Mouse (Mus musculus) midbrain, postnatal 0 days (tissue): ENCODE data around the gene Tmub2. TPM values are rescaled to one million over a fixed set of nuclear protein-coding genes. Genes with fewer than 3 reads are reported as not detected.
A peak's percentile ranks its signal among the peaks of the same experiment; 100 is the strongest.

ENCODE experiments used
- ATAC-seq: fragments of 200-750 bp; cut with Nextera tagmentation; 2 replicates; pipeline ENCODE4 v1.8.0; 2017; ENCODE audit warnings: moderate number of reproducible peaks, mild to moderate bottlenecking, moderate TSS enrichment, moderate library complexity; ENCODE audit not compliant: low FRiP score
- DNase-seq: peaks from one replicate; pipeline ENCODE4 v3.0.0-alpha.2; 2015; ENCODE audit warnings: low spot score
- H3K27ac ChIP-seq: fragments of 300-500 bp; sonication (generic); 2 replicates; pipeline ENCODE4 v1.5.1; 2014; ENCODE audit warnings: low read depth, mild to moderate bottlenecking, low read length, mixed read lengths
- H3K27me3 ChIP-seq: fragments of 300-500 bp; sonication (generic); 2 replicates; pipeline ENCODE4 v1.6.1; 2014; ENCODE audit warnings: low read length, control low read depth, mixed read lengths; ENCODE audit not compliant: insufficient read depth
- H3K36me3 ChIP-seq: fragments of 300-500 bp; sonication (generic); 2 replicates; pipeline ENCODE4 v1.6.1; 2014; ENCODE audit warnings: low read length, control low read depth, mixed read lengths; ENCODE audit not compliant: insufficient read depth
- H3K4me1 ChIP-seq: fragments of 300-500 bp; sonication (generic); 2 replicates; pipeline ENCODE4 v1.6.1; 2014; ENCODE audit warnings: mild to moderate bottlenecking, control low read depth, antibody characterized with exemption, low read length, mixed read lengths; ENCODE audit not compliant: insufficient read depth
- H3K4me2 ChIP-seq: fragments of 300-500 bp; sonication (generic); 2 replicates; pipeline ENCODE4 v1.6.1; 2014; ENCODE audit warnings: low read depth, mild to moderate bottlenecking, low read length, mixed read lengths; ENCODE audit not compliant: poor library complexity, severe bottlenecking
- H3K4me3 ChIP-seq: fragments of 300-500 bp; sonication (generic); 2 replicates; pipeline ENCODE4 v1.5.1; 2014; ENCODE audit warnings: low read depth, mild to moderate bottlenecking, low read length, moderate library complexity
- H3K9ac ChIP-seq: fragments of 300-500 bp; sonication (generic); replicated peaks from 2 replicates; pipeline ENCODE4 v1.6.1; 2014; ENCODE audit warnings: mild to moderate bottlenecking, low read length, moderate library complexity, mixed read lengths; ENCODE audit not compliant: poor library complexity, severe bottlenecking
- H3K9me3 ChIP-seq: fragments of 300-500 bp; sonication (generic); 2 replicates; pipeline ENCODE4 v1.6.1; 2016; ENCODE audit warnings: low read length, control low read depth
- CTCF ChIP-seq: IDR thresholded peaks from 2 replicates; pipeline ENCODE4 v1.5.1; 2016; ENCODE audit warnings: antibody characterized with exemption, mild to moderate bottlenecking
- WGBS: fragments of 180-500 bp; shearing (Covaris S2); extraction: QIAGEN DNeasy Blood & Tissue Kit; methylation state at CpG from one replicate; pipeline ENCODE4 v1.1.7; 2014; 5-methylcytosine and 5-hydroxymethylcytosine counted together
- polyA plus RNA-seq: library from polyadenylated mRNA; unstranded; fragments of >200 nt; fragmentation: Nextera tagmentation; extraction: Ambion mirVana; gene quantifications from 2 replicates; pipeline ENCODE4 v1.2.1, GENCODE M21; 2015
- total RNA-seq: library from RNA; depleted of rRNA; stranded (reverse); fragments of >200 nt; gene quantifications from 2 replicates; pipeline ENCODE4 v1.2.3, GENCODE M21; 2014

Tmub2 gene
- total and polyA plus RNA-seq, 2 experiments from 2014 or later, result 65.4 to 90.8 TPM

DNA sequence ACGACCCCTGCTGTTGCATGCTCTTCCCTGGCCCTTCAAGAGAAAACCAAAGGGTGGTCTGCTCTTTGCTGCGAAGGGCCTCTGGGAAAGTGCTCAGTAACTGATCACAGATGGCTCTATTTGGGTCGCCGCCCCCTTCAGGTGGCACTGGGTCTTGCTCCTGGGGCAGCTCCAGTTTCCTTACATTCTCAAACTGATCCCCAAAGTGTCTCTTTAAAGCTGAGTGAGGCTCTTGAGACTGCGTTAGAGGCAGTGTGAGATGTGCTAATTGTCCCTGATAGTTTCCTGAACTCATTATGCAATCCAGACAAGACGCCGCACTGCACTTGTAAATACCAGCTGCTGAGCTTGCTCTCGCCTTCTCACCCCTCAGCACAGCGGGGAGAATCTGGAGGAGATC lies 27.2 kb upstream of the Tmub2 start:
- no peak overlapping the region for H3K4me3 ChIP-seq
- H3K9ac ChIP-seq, result no peak overlapping the region
- H3K4me2 ChIP-seq, result no peak overlapping the region
- peak; percentile 19 for DNase-seq
- WGBS, result 25% methylated on average over 9 of the region's 9 CpGs
- no peaks in the 10 kb centered on the region for H3K36me3 ChIP-seq
- H3K27me3 ChIP-seq, result no peaks in the 10 kb centered on the region
- no peaks in the 10 kb centered on the region for H3K9me3 ChIP-seq
- peak; percentile 56 for TF ChIP-seq CTCF
- no peak overlapping the region for H3K27ac ChIP-seq
- ATAC-seq, result no peak
- H3K4me1 ChIP-seq, result no peaks in the 10 kb centered on the region

DNA sequence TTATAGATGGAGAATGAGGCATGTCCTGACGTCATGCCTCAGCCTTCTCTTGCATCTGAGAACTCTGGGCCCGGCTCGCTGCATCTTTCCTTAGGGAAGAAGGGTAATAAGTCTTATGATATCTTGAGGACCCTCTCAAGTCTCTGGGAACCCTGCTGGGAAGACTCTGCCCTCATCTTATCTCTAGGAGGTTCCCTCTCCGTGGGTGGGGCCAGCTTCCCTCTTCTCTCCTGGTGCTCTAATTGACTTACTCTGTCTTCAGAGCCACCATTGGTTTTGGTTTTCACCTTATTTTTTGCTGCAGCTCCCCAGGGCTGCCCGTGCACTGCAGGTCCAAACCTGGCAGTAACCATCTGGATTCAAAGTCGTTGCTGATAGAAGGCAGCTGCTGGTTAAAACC lies 26.6 kb upstream of the Tmub2 start:
- Histone ChIP-seq H3K9ac (no peak overlapping the region), H3K4me1 (no peaks in the 10 kb centered on the region), H3K36me3 (no peaks in the 10 kb centered on the region), H3K4me3 (no peak overlapping the region), H3K4me2 (no peak overlapping the region), H3K9me3 (no peaks in the 10 kb centered on the region), H3K27ac (no peak overlapping the region), H3K27me3 (no peaks in the 10 kb centered on the region)
- DNase-seq (no peak), ATAC-seq (no peak)
- WGBS, result 79% methylated on average over 6 of the region's 6 CpGs
- no peak for TF ChIP-seq CTCF

DNA sequence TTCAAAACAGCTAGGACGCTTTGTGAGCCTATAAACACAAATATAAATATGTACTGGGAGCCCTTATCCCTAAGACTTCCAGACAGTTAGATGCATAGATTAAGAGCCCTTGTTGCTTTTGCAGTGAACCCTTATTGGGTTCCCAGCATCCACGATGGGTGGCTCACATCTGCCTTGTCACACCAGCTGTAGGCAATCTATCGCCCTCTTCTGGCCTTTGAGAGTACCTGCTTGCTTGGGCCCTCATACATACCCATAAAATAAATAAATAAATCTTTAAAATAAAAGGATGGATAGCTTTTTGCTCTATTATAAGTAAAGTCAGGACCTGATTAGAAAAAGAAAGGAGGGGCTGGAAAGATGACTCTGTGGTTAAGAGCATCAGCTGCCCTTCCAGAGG lies 26.2 kb upstream of the Tmub2 start:
- no peak overlapping the region for H3K9ac ChIP-seq
- DNase-seq (no peak), ATAC-seq (no peak)
- TF ChIP-seq CTCF, result peak; percentile 27
- no peaks in the 10 kb centered on the region for H3K9me3 ChIP-seq
- no peak overlapping the region for H3K4me3 ChIP-seq
- no peaks in the 10 kb centered on the region for H3K4me1 ChIP-seq
- no peaks in the 10 kb centered on the region for H3K36me3 ChIP-seq
- no peak overlapping the region for H3K27ac ChIP-seq
- H3K4me2 ChIP-seq, result no peak overlapping the region
- no peaks in the 10 kb centered on the region for H3K27me3 ChIP-seq
- 93% methylated on average over 3 of the region's 3 CpGs for WGBS

DNA sequence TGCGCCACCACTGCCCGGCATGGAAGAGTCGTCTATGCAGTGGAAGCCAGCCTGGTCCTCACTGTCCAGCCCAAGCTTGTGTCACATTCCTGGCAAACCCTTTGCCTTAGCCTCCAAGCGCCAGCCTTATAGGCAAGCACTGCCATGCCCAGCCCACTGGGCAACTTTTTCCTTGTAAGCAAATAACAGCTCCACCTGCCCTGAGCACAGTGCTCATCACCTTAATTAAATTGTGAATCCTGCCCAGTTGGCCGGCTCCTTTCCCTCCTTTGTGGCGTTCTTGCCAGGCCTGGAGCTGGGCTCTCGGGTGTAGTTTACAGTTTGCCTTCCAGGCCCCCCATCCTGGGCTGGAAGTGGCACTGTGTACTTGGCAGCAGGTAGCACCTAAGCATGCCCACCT lies 21.5 kb upstream of the Tmub2 start:
- TF ChIP-seq CTCF, result no peak
- no peaks in the 10 kb centered on the region for H3K4me1 ChIP-seq
- no peak overlapping the region for H3K4me2 ChIP-seq
- H3K9me3 ChIP-seq, result no peaks in the 10 kb centered on the region
- H3K4me3 ChIP-seq, result no peak overlapping the region
- no peaks in the 10 kb centered on the region for H3K36me3 ChIP-seq
- no peak overlapping the region for H3K9ac ChIP-seq
- WGBS, result 92% methylated on average over 7 of the region's 7 CpGs
- H3K27ac ChIP-seq, result no peak overlapping the region
- DNase-seq (no peak), ATAC-seq (no peak)
- H3K27me3 ChIP-seq, result no peaks in the 10 kb centered on the region

DNA sequence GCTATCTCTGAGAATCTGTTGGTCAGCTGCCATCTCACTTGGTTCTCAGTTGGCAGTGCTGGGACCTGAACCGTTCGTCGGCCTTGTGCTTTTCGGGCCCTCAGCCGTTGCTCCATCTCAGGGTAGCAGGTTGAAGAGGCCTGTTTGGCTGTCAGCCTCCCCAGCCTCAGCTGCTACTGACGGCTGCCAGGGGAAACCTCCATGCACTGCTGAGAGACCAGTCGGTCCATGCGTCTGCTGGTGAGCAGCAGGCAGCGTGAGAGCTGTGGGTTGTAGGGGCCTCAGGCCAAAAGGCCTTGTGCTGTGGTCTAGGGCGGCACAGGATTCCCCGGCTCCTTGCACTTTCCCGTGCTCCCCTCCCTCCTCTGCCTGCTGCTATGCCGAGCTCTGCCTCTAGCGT lies 18.9 kb upstream of the Tmub2 start:
- Histone ChIP-seq H3K36me3 (no peaks in the 10 kb centered on the region), H3K27me3 (no peaks in the 10 kb centered on the region), H3K4me2 (no peak overlapping the region), H3K9ac (no peak overlapping the region), H3K27ac (no peak overlapping the region), H3K4me3 (no peak overlapping the region), H3K9me3 (no peaks in the 10 kb centered on the region), H3K4me1 (no peaks in the 10 kb centered on the region)
- ATAC-seq (peak; percentile 27; the same call in 1 of the 2 replicates), DNase-seq (peak; percentile 46)
- no peak for TF ChIP-seq CTCF
- WGBS, result 62% methylated on average over 14 of the region's 14 CpGs

DNA sequence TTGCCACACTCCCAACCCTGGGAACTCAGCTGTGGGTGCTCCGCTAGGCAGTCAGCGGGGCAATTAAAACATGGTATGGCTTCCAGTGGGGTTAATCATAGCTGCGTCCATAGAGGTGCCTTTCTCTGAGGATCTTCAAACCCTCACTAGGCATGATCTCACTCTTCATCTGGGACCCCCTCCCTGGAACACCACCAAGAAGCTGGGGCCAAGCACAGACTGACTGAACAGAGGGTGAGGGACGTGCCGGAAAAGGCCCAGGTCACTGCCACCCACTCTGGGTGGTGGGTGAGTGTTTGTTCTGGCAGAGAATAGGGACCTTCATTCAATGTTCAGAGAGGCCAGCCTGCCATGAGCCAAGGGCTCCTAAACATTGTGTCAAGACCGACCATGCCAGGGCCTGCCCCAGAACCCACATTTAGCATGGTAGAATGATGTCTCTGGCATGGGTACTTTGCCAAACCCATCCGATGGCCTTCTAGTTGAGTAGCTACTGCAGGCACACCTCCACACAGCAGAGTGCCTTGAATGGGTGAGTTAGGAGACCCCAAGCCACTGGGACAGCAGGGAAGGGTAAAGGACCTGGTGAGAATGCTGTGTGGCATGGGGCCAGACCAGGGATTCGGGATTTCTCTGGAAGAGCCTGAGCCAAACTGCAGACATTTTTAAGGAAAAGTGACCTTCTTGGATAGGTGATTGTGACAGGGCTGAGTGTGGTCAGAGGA lies 17.9 kb upstream of the Tmub2 start:
- ATAC-seq, result no peak
- no peak for TF ChIP-seq CTCF

More for the DNA sequence above, 17.9 kb upstream of the Tmub2 start:
- H3K27me3 ChIP-seq, result no peaks in the 10 kb centered on the region
- no peak for DNase-seq
- H3K4me1 ChIP-seq, result no peaks in the 10 kb centered on the region
- H3K9me3 ChIP-seq, result no peaks in the 10 kb centered on the region
- no peak overlapping the region for H3K4me3 ChIP-seq
- no peak overlapping the region for H3K27ac ChIP-seq
- H3K36me3 ChIP-seq, result no peaks in the 10 kb centered on the region
- no peak overlapping the region for H3K4me2 ChIP-seq
- no peak overlapping the region for H3K9ac ChIP-seq
- WGBS, result 88% methylated on average over 8 of the region's 8 CpGs
